Mouse (Mus musculus): ENCODE measurements around the gene Olfr313.

DNA sequence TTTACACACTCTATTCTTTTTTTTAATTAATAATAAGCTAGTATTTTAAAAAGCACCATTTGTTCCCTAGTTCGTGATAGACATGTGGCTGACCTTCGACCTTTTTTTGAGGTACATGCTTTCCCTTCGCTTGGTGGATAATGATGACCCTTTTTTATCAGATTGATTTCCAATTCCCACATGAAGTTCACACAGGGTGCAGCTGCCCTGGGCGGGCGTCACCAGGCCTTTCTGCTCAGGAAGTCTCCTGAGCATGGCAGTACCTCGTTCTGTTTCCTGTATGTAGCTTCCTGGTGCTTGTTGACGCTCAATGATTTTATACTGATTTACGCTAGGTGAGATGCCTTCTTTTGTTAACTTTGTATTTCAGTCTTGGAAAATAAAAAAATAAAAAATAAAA lies 26.5 kb upstream of the Olfr313 start:
- no peak for TF ChIP-seq CTCF (IDR thresholded peaks at IDR 0.05; ENCODE audit: control insufficient read depth, insufficient read depth, insufficient read length)
- no peak for TF ChIP-seq FOSL1 (IDR thresholded peaks at IDR 0.05; ENCODE audit: insufficient read depth, low read length, poor library complexity, severe bottlenecking)
- TF ChIP-seq CEBPB (IDR thresholded peaks at IDR 0.05; ENCODE audit: low read depth) = no peak
- no peak for TF ChIP-seq MYOG (IDR thresholded peaks at IDR 0.05; ENCODE audit: control insufficient read depth, extremely low read depth, insufficient read length)
- no peak for TF ChIP-seq MAX (IDR thresholded peaks at IDR 0.05)

Data from C2C12 (cell line).